Mouse (Mus musculus): ENCODE results near the gene Stk24. TPM values are rescaled to one million over a fixed set of nuclear protein-coding genes. Genes with fewer than 3 reads are reported as not detected.

The Stk24 gene
- polyA plus RNA-seq, 1 experiment from 2014 or later, result 36.6 TPM

GRCm38 (mm10) chr14:121264453-121264852, 115.4 kb downstream of the Stk24 start:
- ATAC-seq (ENCODE audit: low FRiP score, low read depth), result no peak
- H3K27ac ChIP-seq, result no peak overlapping the region
- WGBS, result 84% methylated on average over 6 of the region's 6 CpGs
- H3K4me2 ChIP-seq (replicated peaks), result no peak overlapping the region
- H3K36me3 ChIP-seq, result peaks cover 9% of the 10 kb centered on the region; the same call in 1 of the 2 replicates
- H3K9ac ChIP-seq, result no peak overlapping the region
- no peak overlapping the region for H3K4me3 ChIP-seq
- H3K27me3 ChIP-seq (replicated peaks), result no peaks in the 10 kb centered on the region
- H3K4me1 ChIP-seq, result no peaks in the 10 kb centered on the region
- no peaks in the 10 kb centered on the region for H3K9me3 ChIP-seq

GRCm38 (mm10) chr14:121263912-121264311, 115.9 kb downstream of the Stk24 start:
- Histone ChIP-seq H3K36me3 (peaks cover 9% of the 10 kb centered on the region; the same call in 1 of the 2 replicates), H3K9me3 (no peaks in the 10 kb centered on the region), H3K27me3 (replicated peaks) (no peaks in the 10 kb centered on the region), H3K4me1 (no peaks in the 10 kb centered on the region), H3K27ac (no peak overlapping the region), H3K4me2 (replicated peaks) (no peak overlapping the region), H3K4me3 (no peak overlapping the region), H3K9ac (no peak overlapping the region)
- ATAC-seq (ENCODE audit: low FRiP score, low read depth), result no peak
- WGBS, result 93% methylated on average over 2 of the region's 2 CpGs

- no peaks in the 10 kb centered on the region for H3K27me3 ChIP-seq (replicated peaks)
- H3K27ac ChIP-seq, result no peak overlapping the region
- ATAC-seq (ENCODE audit: low FRiP score, low read depth), result no peak
- WGBS, result 69% methylated on average over 4 of the region's 4 CpGs
- H3K9me3 ChIP-seq, result no peaks in the 10 kb centered on the region
- no peak overlapping the region for H3K9ac ChIP-seq
- H3K4me3 ChIP-seq, result no peak overlapping the region
- no peaks in the 10 kb centered on the region for H3K4me1 ChIP-seq
- H3K36me3 ChIP-seq, result peaks cover 6% of the 10 kb centered on the region; the same call in 1 of the 2 replicates
- H3K4me2 ChIP-seq (replicated peaks), result no peak overlapping the region
Observed at GRCm38 (mm10) chr14:121262606-121263005, 117.2 kb downstream of the Stk24 start.

GRCm38 (mm10) chr14:121261229-121261879, 118.5 kb downstream of the Stk24 start:
- H3K4me1 ChIP-seq, result no peaks in the 10 kb centered on the region
- H3K4me3 ChIP-seq, result no peak overlapping the region
- no peak overlapping the region for H3K9ac ChIP-seq
- no peaks in the 10 kb centered on the region for H3K27me3 ChIP-seq (replicated peaks)
- no peak for ATAC-seq (ENCODE audit: low FRiP score, low read depth)
- WGBS, result 71% methylated on average over 5 of the region's 5 CpGs
- H3K27ac ChIP-seq, result no peak overlapping the region
- H3K36me3 ChIP-seq, result peaks cover 10% of the 10 kb centered on the region
- H3K4me2 ChIP-seq (replicated peaks), result no peak overlapping the region
- no peaks in the 10 kb centered on the region for H3K9me3 ChIP-seq

GRCm38 (mm10) chr14:121259789-121260188, 120.0 kb downstream of the Stk24 start:
- Histone ChIP-seq H3K9ac (no peak overlapping the region), H3K27ac (no peak overlapping the region)
- WGBS, result 61% methylated on average over 7 of the region's 7 CpGs

GRCm38 (mm10) chr14:121259332-121259731, 120.5 kb downstream of the Stk24 start:
- Histone ChIP-seq H3K4me2 (replicated peaks) (no peak overlapping the region), H3K4me3 (no peak overlapping the region), H3K36me3 (peaks cover 16% of the 10 kb centered on the region), H3K27me3 (replicated peaks) (no peaks in the 10 kb centered on the region), H3K9me3 (no peaks in the 10 kb centered on the region), H3K27ac (no peak overlapping the region), H3K4me1 (no peaks in the 10 kb centered on the region), H3K9ac (no peak overlapping the region)
- 0 out of 2 replicates have a peak, but pooled peaks have one; percentile 35 for ATAC-seq (ENCODE audit: low FRiP score, low read depth)
- WGBS, result 71% methylated on average over 11 of the region's 11 CpGs

More at GRCm38 (mm10) chr14:121259789-121260188, 120.0 kb downstream of the Stk24 start:
- Histone ChIP-seq H3K27me3 (replicated peaks) (no peaks in the 10 kb centered on the region), H3K9me3 (no peaks in the 10 kb centered on the region), H3K4me3 (no peak overlapping the region), H3K4me1 (no peaks in the 10 kb centered on the region), H3K4me2 (replicated peaks) (no peak overlapping the region), H3K36me3 (peaks cover 16% of the 10 kb centered on the region)
- peak; percentile 57; the same call in 1 of the 2 replicates for ATAC-seq (ENCODE audit: low FRiP score, low read depth)

- no peak for ATAC-seq (ENCODE audit: low FRiP score, low read depth)
- Histone ChIP-seq H3K9ac (no peak overlapping the region), H3K9me3 (no peaks in the 10 kb centered on the region), H3K36me3 (peaks cover 16% of the 10 kb centered on the region), H3K27me3 (replicated peaks) (no peaks in the 10 kb centered on the region), H3K4me2 (replicated peaks) (no peak overlapping the region), H3K4me1 (no peaks in the 10 kb centered on the region), H3K4me3 (no peak overlapping the region), H3K27ac (no peak overlapping the region)
- WGBS, result 97% methylated on average over 7 of the region's 7 CpGs
Observed at GRCm38 (mm10) chr14:121256896-121257295, 122.9 kb downstream of the Stk24 start.

GRCm38 (mm10) chr14:121255469-121255868, 124.3 kb downstream of the Stk24 start:
- Histone ChIP-seq H3K4me2 (replicated peaks) (no peak overlapping the region), H3K9me3 (no peaks in the 10 kb centered on the region), H3K36me3 (peaks cover 16% of the 10 kb centered on the region; the same call in 1 of the 2 replicates), H3K27me3 (replicated peaks) (no peaks in the 10 kb centered on the region), H3K9ac (no peak overlapping the region), H3K4me1 (no peaks in the 10 kb centered on the region), H3K4me3 (no peak overlapping the region), H3K27ac (no peak overlapping the region)
- no peak for ATAC-seq (ENCODE audit: low FRiP score, low read depth)
- WGBS, result 92% methylated on average over 13 of the region's 13 CpGs

GRCm38 (mm10) chr14:121254869-121255268, 124.9 kb downstream of the Stk24 start:
- no peak for ATAC-seq (ENCODE audit: low FRiP score, low read depth)
- H3K9me3 ChIP-seq, result no peaks in the 10 kb centered on the region
- no peaks in the 10 kb centered on the region for H3K4me1 ChIP-seq
- no peak overlapping the region for H3K4me2 ChIP-seq (replicated peaks)
- no peak overlapping the region for H3K4me3 ChIP-seq
- peaks cover 16% of the 10 kb centered on the region; the same call in 1 of the 2 replicates for H3K36me3 ChIP-seq
- no peak overlapping the region for H3K9ac ChIP-seq
- no peak overlapping the region for H3K27ac ChIP-seq
- 92% methylated on average over 10 of the region's 10 CpGs for WGBS
- no peaks in the 10 kb centered on the region for H3K27me3 ChIP-seq (replicated peaks)

GRCm38 (mm10) chr14:121252542-121252941, 127.3 kb downstream of the Stk24 start:
- Histone ChIP-seq H3K27me3 (replicated peaks) (no peaks in the 10 kb centered on the region), H3K4me2 (replicated peaks) (no peak overlapping the region), H3K4me1 (no peaks in the 10 kb centered on the region), H3K36me3 (peaks cover 13% of the 10 kb centered on the region; the same call in 1 of the 2 replicates), H3K9me3 (no peaks in the 10 kb centered on the region), H3K4me3 (no peak overlapping the region), H3K27ac (no peak overlapping the region), H3K9ac (no peak overlapping the region)
- WGBS, result 90% methylated on average over 10 of the region's 10 CpGs
- ATAC-seq (ENCODE audit: low FRiP score, low read depth), result no peak

GRCm38 (mm10) chr14:121251708-121252107, 128.1 kb downstream of the Stk24 start:
- Histone ChIP-seq H3K9ac (no peak overlapping the region), H3K4me3 (no peak overlapping the region), H3K27me3 (replicated peaks) (no peaks in the 10 kb centered on the region), H3K4me1 (no peaks in the 10 kb centered on the region), H3K4me2 (replicated peaks) (no peak overlapping the region), H3K36me3 (peaks cover 7% of the 10 kb centered on the region; the same call in 1 of the 2 replicates), H3K9me3 (no peaks in the 10 kb centered on the region), H3K27ac (no peak overlapping the region)
- no peak for ATAC-seq (ENCODE audit: low FRiP score, low read depth)
- 73% methylated on average over 4 of the region's 4 CpGs for WGBS

GRCm38 (mm10) chr14:121251099-121251498, 128.7 kb downstream of the Stk24 start:
- no peaks in the 10 kb centered on the region for H3K4me1 ChIP-seq
- no peak overlapping the region for H3K27ac ChIP-seq
- H3K9me3 ChIP-seq, result no peaks in the 10 kb centered on the region
- no peak overlapping the region for H3K4me2 ChIP-seq (replicated peaks)
- no peak overlapping the region for H3K9ac ChIP-seq
- WGBS, result 86% methylated on average over 5 of the region's 5 CpGs
- no peaks in the 10 kb centered on the region for H3K27me3 ChIP-seq (replicated peaks)
- H3K4me3 ChIP-seq, result no peak overlapping the region
- ATAC-seq (ENCODE audit: low FRiP score, low read depth), result no peak
- H3K36me3 ChIP-seq, result peaks cover 7% of the 10 kb centered on the region; the same call in 1 of the 2 replicates

- Histone ChIP-seq H3K27me3 (replicated peaks) (no peaks in the 10 kb centered on the region), H3K4me1 (no peaks in the 10 kb centered on the region), H3K27ac (no peak overlapping the region), H3K9ac (no peak overlapping the region), H3K4me2 (replicated peaks) (no peak overlapping the region), H3K9me3 (no peaks in the 10 kb centered on the region), H3K4me3 (no peak overlapping the region), H3K36me3 (peaks cover 12% of the 10 kb centered on the region)
- 88% methylated on average over 5 of the region's 5 CpGs for WGBS
- no peak for ATAC-seq (ENCODE audit: low FRiP score, low read depth)
Observed at GRCm38 (mm10) chr14:121248346-121248745, 131.5 kb downstream of the Stk24 start.

All from neural tube, embryonic 12.5 days (tissue).